Mouse (Mus musculus) hindbrain, embryonic 16.5 days (tissue): Measurements from ENCODE around the gene Tcirg1. TPM values are rescaled to one million over a fixed set of nuclear protein-coding genes. Genes with fewer than 3 reads are reported as not detected.

Source experiments
- polyA plus RNA-seq: library from polyadenylated mRNA; unstranded; fragments of >200 nt; fragmentation: Nextera tagmentation; extraction: Ambion mirVana; gene quantifications from 2 replicates; pipeline ENCODE4 v1.2.1, GENCODE M21; 2015

Gene Tcirg1
- polyA plus RNA-seq, 1 experiment from 2014 or later, result 18.9 TPM

Other genes with a start within 250 kb of the Tcirg1 start
- 1.3 and 1.5 TPM in 2 replicates for gene Lrp5, start 220.6 kb downstream of the Tcirg1 start, polyA plus RNA-seq
- gene 1810055G02Rik, start 198.8 kb downstream of the Tcirg1 start, polyA plus RNA-seq, result 42.1 and 44.8 TPM in 2 replicates
- gene Kmt5b, start 139.7 kb downstream of the Tcirg1 start, polyA plus RNA-seq, result 32.4 and 41.3 TPM in 2 replicates
- gene Chka, start 55.4 kb downstream of the Tcirg1 start, polyA plus RNA-seq, result 56.1 and 56.3 TPM in 2 replicates
- 307 and 320 TPM in 2 replicates for gene Ndufs8, start 5.6 kb upstream of the Tcirg1 start, polyA plus RNA-seq
- 2.2 and 3.1 TPM in 2 replicates for gene Aldh3b1, start 22.7 kb upstream of the Tcirg1 start, polyA plus RNA-seq
- 12.4 and 14.1 TPM in 2 replicates for gene Unc93b1, start 28.1 kb upstream of the Tcirg1 start, polyA plus RNA-seq
- gene Aldh3b3, start 51.5 kb upstream of the Tcirg1 start, polyA plus RNA-seq, result not detected in 2 replicates
- gene Aldh3b2, start 65.2 kb upstream of the Tcirg1 start, polyA plus RNA-seq, result 0.44 and 0.66 TPM in 2 replicates
- 2.9 and 3.1 TPM in 2 replicates for gene Acy3, start 79.4 kb upstream of the Tcirg1 start, polyA plus RNA-seq
- gene Tbx10, start 85.6 kb upstream of the Tcirg1 start, polyA plus RNA-seq, result 0.67 and 0.89 TPM in 2 replicates
- 22.6 and 25.5 TPM in 2 replicates for gene Nudt8, start 93.4 kb upstream of the Tcirg1 start, polyA plus RNA-seq
- gene Gm49405, start 93.5 kb upstream of the Tcirg1 start, polyA plus RNA-seq, result 3.5 and 4.3 TPM in 2 replicates
- gene Doc2g, start 96.2 kb upstream of the Tcirg1 start, polyA plus RNA-seq, result 4.9 and 6.6 TPM in 2 replicates
- 265 and 277 TPM in 2 replicates for gene Ndufv1, start 105.7 kb upstream of the Tcirg1 start, polyA plus RNA-seq
- 569 and 604 TPM in 2 replicates for gene Gstp1, start 130.9 kb upstream of the Tcirg1 start, polyA plus RNA-seq
- gene Gstp2, start 138.9 kb upstream of the Tcirg1 start, polyA plus RNA-seq, result 2.5 and 2.6 TPM in 2 replicates
- 0.26 TPM in 1 of 2 replicates, not detected in the other for gene Gstp3, start 152.4 kb upstream of the Tcirg1 start, polyA plus RNA-seq
- not detected in 2 replicates for gene Cabp2, start 174.4 kb upstream of the Tcirg1 start, polyA plus RNA-seq
- gene Cdk2ap2, start 190.0 kb upstream of the Tcirg1 start, polyA plus RNA-seq, result 85.4 and 86.4 TPM in 2 replicates
- gene Pitpnm1, start 192.9 kb upstream of the Tcirg1 start, polyA plus RNA-seq, result 87.3 and 91.9 TPM in 2 replicates
- 109 and 113 TPM in 2 replicates for gene Aip, start 218.7 kb upstream of the Tcirg1 start, polyA plus RNA-seq
- not detected in 2 replicates for gene Gpr152, start 232.7 kb upstream of the Tcirg1 start, polyA plus RNA-seq
- gene Cabp4, start 236.9 kb upstream of the Tcirg1 start, polyA plus RNA-seq, result 0.24 and 0.29 TPM in 2 replicates
- 116 and 122 TPM in 2 replicates for gene Coro1b, start 241.5 kb upstream of the Tcirg1 start, polyA plus RNA-seq
- 0.41 and 0.63 TPM in 2 replicates for gene Ptprcap, start 246.5 kb upstream of the Tcirg1 start, polyA plus RNA-seq